Mouse (Mus musculus): ENCODE data around the gene AC109138.7. TPM values are rescaled to one million over a fixed set of nuclear protein-coding genes. Genes with fewer than 3 reads are reported as not detected.

The AC109138.7 gene
- polyA plus RNA-seq, 1 experiment, result 0.90 TPM

DNA sequence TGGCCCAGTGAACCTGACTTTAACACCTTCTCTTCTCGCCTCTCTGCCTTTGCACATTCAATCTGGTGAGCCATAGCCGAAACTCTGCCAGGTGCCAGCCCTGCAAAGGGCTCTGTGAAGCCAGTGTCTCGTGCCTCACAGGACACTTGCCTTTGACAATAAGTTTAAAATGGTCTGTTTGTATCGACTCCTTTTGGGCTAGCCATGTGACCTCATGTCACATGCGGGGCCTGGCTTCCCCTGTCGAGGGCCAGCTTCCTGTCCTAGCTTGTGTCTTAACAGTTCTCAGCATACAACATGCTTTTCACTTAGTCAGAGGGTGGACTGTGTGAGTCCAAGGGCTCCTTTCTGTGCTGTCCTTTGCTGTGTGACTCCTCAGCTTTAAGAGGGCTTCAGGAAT is 48.6 kb downstream of the AC109138.7 start:
- H3ac ChIP-seq (ENCODE audit: control insufficient read depth, insufficient read length, low read depth), result no peak overlapping the region
- TF ChIP-seq MYOD1 (IDR thresholded peaks at IDR 0.05; ENCODE audit: control insufficient read depth, insufficient read length, low read depth) (no peak), MYOG (IDR thresholded peaks at IDR 0.05; ENCODE audit: control insufficient read depth, extremely low read depth, insufficient read length) (no peak), USF1 (IDR thresholded peaks at IDR 0.05; ENCODE audit: low read depth) (no peak), FOSL1 (IDR thresholded peaks at IDR 0.05; ENCODE audit: insufficient read depth, low read length, poor library complexity, severe bottlenecking) (no peak), CEBPB (IDR thresholded peaks at IDR 0.05; ENCODE audit: low read depth) (no peak), CTCF (IDR thresholded peaks at IDR 0.05; ENCODE audit: control insufficient read depth, insufficient read depth, insufficient read length) (no peak), MAX (IDR thresholded peaks at IDR 0.05) (no peak)

DNA sequence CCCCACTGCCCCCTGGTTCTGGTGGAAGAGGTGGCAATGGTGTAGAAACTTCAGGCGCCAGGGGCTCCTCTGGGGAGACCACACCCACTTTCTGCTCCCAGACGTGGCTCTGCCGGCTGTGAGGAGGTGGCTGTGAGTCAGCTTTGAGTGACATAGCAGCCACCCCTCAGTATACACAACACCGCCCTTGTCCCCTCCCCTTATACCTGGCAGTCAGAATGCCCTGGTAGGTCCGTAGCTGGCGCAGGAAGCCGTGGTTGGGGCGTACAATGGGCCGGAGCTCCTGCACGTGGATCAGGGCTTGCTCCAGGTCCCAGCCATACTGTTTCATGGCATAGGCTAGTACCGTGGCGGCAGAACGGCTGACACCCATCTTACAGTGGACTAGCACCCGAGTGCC is 49.5 kb downstream of the AC109138.7 start:
- Histone ChIP-seq H3K36me3 (ENCODE audit: control insufficient read depth, insufficient read depth) (no peaks in the 10 kb centered on the region), H3K79me3 (ENCODE audit: low read depth) (no peaks in the 10 kb centered on the region), H3ac (ENCODE audit: control insufficient read depth, insufficient read length, low read depth) (no peak overlapping the region), H3K79me2 (ENCODE audit: control insufficient read depth, insufficient read depth) (no peaks in the 10 kb centered on the region), H3K4me3 (ENCODE audit: insufficient read depth, poor library complexity, severe bottlenecking) (no peak overlapping the region), H3K27me3 (ENCODE audit: control insufficient read depth, insufficient read depth, insufficient read length) (no peaks in the 10 kb centered on the region)
- TF ChIP-seq USF1 (IDR thresholded peaks at IDR 0.05; ENCODE audit: low read depth), result no peak
- no peak for TF ChIP-seq MYOD1 (IDR thresholded peaks at IDR 0.05; ENCODE audit: control insufficient read depth, insufficient read length, low read depth)
- no peak for TF ChIP-seq MAX (IDR thresholded peaks at IDR 0.05)
- no peak for TF ChIP-seq MYOG (IDR thresholded peaks at IDR 0.05; ENCODE audit: control insufficient read depth, extremely low read depth, insufficient read length)
- no peak for TF ChIP-seq CTCF (IDR thresholded peaks at IDR 0.05; ENCODE audit: control insufficient read depth, insufficient read depth, insufficient read length)
- TF ChIP-seq CEBPB (IDR thresholded peaks at IDR 0.05; ENCODE audit: low read depth), result no peak
- no peak for TF ChIP-seq FOSL1 (IDR thresholded peaks at IDR 0.05; ENCODE audit: insufficient read depth, low read length, poor library complexity, severe bottlenecking)

More for the DNA sequence above, 48.6 kb downstream of the AC109138.7 start:
- no peaks in the 10 kb centered on the region for H3K36me3 ChIP-seq (ENCODE audit: control insufficient read depth, insufficient read depth)
- no peaks in the 10 kb centered on the region for H3K79me3 ChIP-seq (ENCODE audit: low read depth)
- no peaks in the 10 kb centered on the region for H3K79me2 ChIP-seq (ENCODE audit: control insufficient read depth, insufficient read depth)
- H3K4me3 ChIP-seq (ENCODE audit: insufficient read depth, poor library complexity, severe bottlenecking), result no peak overlapping the region
- H3K27me3 ChIP-seq (ENCODE audit: control insufficient read depth, insufficient read depth, insufficient read length), result no peaks in the 10 kb centered on the region

DNA sequence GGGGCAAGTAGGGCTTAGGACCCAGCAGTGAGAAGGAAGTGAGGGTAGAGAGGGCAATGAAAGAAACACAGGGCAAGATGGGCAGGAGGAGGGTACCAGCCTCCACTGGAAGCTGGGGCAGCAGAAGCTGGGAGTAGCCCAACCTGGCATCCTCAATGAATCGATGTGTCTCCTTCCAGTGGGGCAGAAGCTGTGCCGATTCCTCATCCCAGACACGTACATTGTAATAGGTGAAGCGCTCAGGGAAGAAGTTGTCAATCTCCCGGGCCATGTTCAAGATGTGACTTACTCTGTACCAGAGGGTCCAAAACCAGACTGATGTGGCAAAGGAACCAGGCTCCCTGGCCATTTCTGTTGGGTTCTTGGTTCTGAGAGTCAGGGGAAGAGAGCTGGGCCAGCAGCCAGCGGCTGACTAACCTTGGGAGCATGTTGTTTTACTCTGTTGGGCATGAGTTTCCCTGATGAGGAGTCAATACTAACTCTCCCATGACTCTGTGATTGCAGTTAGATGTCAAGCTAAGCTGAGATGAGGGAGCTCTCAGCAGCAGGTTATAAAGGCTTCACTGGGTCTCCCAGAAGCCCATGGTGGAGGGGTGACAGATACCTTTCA is 50.1 kb downstream of the AC109138.7 start:
- no peak overlapping the region for H3ac ChIP-seq (ENCODE audit: control insufficient read depth, insufficient read length, low read depth)
- no peak overlapping the region for H3K4me3 ChIP-seq (ENCODE audit: insufficient read depth, poor library complexity, severe bottlenecking)
- no peaks in the 10 kb centered on the region for H3K27me3 ChIP-seq (ENCODE audit: control insufficient read depth, insufficient read depth, insufficient read length)
- H3K79me3 ChIP-seq (ENCODE audit: low read depth), result no peaks in the 10 kb centered on the region
- H3K36me3 ChIP-seq (ENCODE audit: control insufficient read depth, insufficient read depth), result no peaks in the 10 kb centered on the region
- no peak for TF ChIP-seq CEBPB (IDR thresholded peaks at IDR 0.05; ENCODE audit: low read depth)
- TF ChIP-seq MYOD1 (IDR thresholded peaks at IDR 0.05; ENCODE audit: control insufficient read depth, insufficient read length, low read depth), result no peak
- no peak for TF ChIP-seq FOSL1 (IDR thresholded peaks at IDR 0.05; ENCODE audit: insufficient read depth, low read length, poor library complexity, severe bottlenecking)
- TF ChIP-seq MAX (IDR thresholded peaks at IDR 0.05), result no peak
- TF ChIP-seq CTCF (IDR thresholded peaks at IDR 0.05; ENCODE audit: control insufficient read depth, insufficient read depth, insufficient read length), result no peak
- no peaks in the 10 kb centered on the region for H3K79me2 ChIP-seq (ENCODE audit: control insufficient read depth, insufficient read depth)

DNA sequence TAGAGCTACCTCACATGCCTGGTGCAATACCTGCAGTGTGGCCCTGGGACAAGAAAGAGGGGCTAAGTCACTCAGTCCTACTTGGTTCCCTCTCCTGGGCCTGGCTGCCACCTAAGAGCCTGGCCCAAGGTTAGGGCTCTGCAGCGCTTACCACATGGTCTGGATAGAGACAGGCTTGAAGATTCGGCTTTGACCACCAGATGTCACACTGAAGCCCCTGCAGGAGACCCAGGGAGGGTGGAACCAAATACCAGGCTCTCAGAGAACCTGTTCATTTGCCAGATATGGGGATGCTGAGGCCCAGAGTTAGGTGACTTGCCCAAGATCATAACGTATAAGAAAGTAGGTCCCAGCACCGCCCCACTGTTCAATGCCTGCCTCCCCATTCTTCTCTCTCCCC is 51.8 kb downstream of the AC109138.7 start:
- Histone ChIP-seq H3ac (ENCODE audit: control insufficient read depth, insufficient read length, low read depth) (no peak overlapping the region), H3K27me3 (ENCODE audit: control insufficient read depth, insufficient read depth, insufficient read length) (no peaks in the 10 kb centered on the region), H3K36me3 (ENCODE audit: control insufficient read depth, insufficient read depth) (no peaks in the 10 kb centered on the region), H3K79me3 (ENCODE audit: low read depth) (no peaks in the 10 kb centered on the region), H3K4me3 (ENCODE audit: insufficient read depth, poor library complexity, severe bottlenecking) (no peak overlapping the region), H3K79me2 (ENCODE audit: control insufficient read depth, insufficient read depth) (no peaks in the 10 kb centered on the region)
- TF ChIP-seq USF1 (IDR thresholded peaks at IDR 0.05; ENCODE audit: low read depth) (no peak), CTCF (IDR thresholded peaks at IDR 0.05; ENCODE audit: control insufficient read depth, insufficient read depth, insufficient read length) (no peak), MYOD1 (IDR thresholded peaks at IDR 0.05; ENCODE audit: control insufficient read depth, insufficient read length, low read depth) (no peak), MAX (IDR thresholded peaks at IDR 0.05) (no peak), FOSL1 (IDR thresholded peaks at IDR 0.05; ENCODE audit: insufficient read depth, low read length, poor library complexity, severe bottlenecking) (no peak), CEBPB (IDR thresholded peaks at IDR 0.05; ENCODE audit: low read depth) (no peak), MYOG (IDR thresholded peaks at IDR 0.05; ENCODE audit: control insufficient read depth, extremely low read depth, insufficient read length) (no peak)

DNA sequence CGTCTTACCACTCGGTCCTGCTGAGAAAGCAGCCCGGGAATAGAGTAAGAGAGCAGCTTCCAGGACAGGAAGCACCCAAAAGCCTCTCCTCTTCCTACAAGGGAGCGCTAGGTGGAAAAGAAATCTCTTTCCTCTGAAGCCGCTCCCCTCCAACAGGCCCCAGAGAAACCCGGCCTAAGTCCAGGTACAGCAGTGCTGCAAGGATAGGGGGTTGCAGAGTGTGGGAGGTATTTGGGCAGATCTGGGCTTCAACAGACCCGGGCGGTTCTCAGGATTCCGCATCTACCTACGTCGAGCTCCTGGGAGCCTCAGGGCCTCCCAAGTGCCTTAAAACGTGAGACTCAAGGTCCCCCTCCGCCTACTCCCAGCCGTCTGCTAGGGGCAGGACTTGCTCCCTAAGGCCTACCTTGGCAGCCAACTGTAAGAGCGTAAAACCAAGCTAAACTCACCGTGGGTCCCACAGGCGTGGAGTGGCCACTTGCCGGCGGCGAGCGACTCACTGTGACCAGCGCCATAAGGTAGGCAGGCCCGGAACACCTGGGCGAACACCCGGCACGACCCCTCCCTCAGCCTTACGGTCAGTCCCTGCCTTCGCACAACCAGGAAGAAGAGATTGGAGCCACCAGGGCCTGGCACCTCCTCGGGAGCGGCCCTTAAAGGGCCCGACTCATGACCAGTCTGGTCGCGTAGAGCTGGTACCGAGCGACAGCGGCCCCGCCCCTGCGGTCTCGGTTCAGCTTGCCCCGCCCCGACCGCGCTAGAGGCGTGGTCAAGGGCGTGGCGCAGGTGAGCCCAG is 54.6 kb downstream of the AC109138.7 start, which contains the start of gene Ssh3:
Gene Ssh3, minus strand, starts transcription at position 615 of the 796 bp plus-strand sequence.
- no peak within 1 kb of the TSS for H3K4me3 ChIP-seq (ENCODE audit: insufficient read depth, poor library complexity, severe bottlenecking)
- H3K36me3 ChIP-seq (ENCODE audit: control insufficient read depth, insufficient read depth), result no peaks in the 10 kb centered on the region
- H3K79me2 ChIP-seq (ENCODE audit: control insufficient read depth, insufficient read depth), result no peaks in the 10 kb centered on the region
- no peaks in the 10 kb centered on the region for H3K79me3 ChIP-seq (ENCODE audit: low read depth)
- TF ChIP-seq CEBPB (IDR thresholded peaks at IDR 0.05; ENCODE audit: low read depth), result no peak
- no peak for TF ChIP-seq MAX (IDR thresholded peaks at IDR 0.05)
- no peak for TF ChIP-seq CTCF (IDR thresholded peaks at IDR 0.05; ENCODE audit: control insufficient read depth, insufficient read depth, insufficient read length)
- TF ChIP-seq MYOD1 (IDR thresholded peaks at IDR 0.05; ENCODE audit: control insufficient read depth, insufficient read length, low read depth), result no peak
- no peak for TF ChIP-seq FOSL1 (IDR thresholded peaks at IDR 0.05; ENCODE audit: insufficient read depth, low read length, poor library complexity, severe bottlenecking)
- TF ChIP-seq MYOG (IDR thresholded peaks at IDR 0.05; ENCODE audit: control insufficient read depth, extremely low read depth, insufficient read length), result no peak
- no peak for TF ChIP-seq USF1 (IDR thresholded peaks at IDR 0.05; ENCODE audit: low read depth)
- no peaks in the 10 kb centered on the region for H3K27me3 ChIP-seq (ENCODE audit: control insufficient read depth, insufficient read depth, insufficient read length)
- H3ac ChIP-seq (ENCODE audit: control insufficient read depth, insufficient read length, low read depth), result no peak within 1 kb of the TSS
